Mouse (Mus musculus) neutrophil, adult 5-6 weeks (primary cell): ENCODE data around the gene Elovl1. TPM values are rescaled to one million over a fixed set of nuclear protein-coding genes. Genes with fewer than 3 reads are reported as not detected.
A peak's percentile ranks its signal among the peaks of the same experiment; 100 is the strongest.

ENCODE experiments used
- ATAC-seq: fragments of 151-379, 151-347 bp; 2 replicates; pipeline ENCODE4 v1.8.0; 2017; ENCODE audit warnings: mild to moderate bottlenecking, moderate TSS enrichment; ENCODE audit not compliant: insufficient number of reproducible peaks, poor library complexity, low FRiP score, severe bottlenecking; ENCODE audit errors: extremely low read depth
- total RNA-seq: library from RNA; stranded (forward); fragments of 200-1000 nt; gene quantifications from 2 replicates; pipeline ENCODE4 v1.2.3, GENCODE M21; 2017

Elovl1 gene
- total RNA-seq: 59.4 and 60.7 TPM in 2 replicates

GRCm38 (mm10) chr4:118427768-118428451, at the start of gene Elovl1:
Elovl1 (plus strand) TSS chr4:118428093.
- ATAC-seq: peak; percentile 66

GRCm38 (mm10) chr4:118383271-118383670, 44.6 kb upstream of the Elovl1 start:
- ATAC-seq: no peak

- ATAC-seq: no peak
Observed at GRCm38 (mm10) chr4:118387316-118387715, 40.6 kb upstream of the Elovl1 start.

GRCm38 (mm10) chr4:118390146-118390545, 37.7 kb upstream of the Elovl1 start:
- no peak for ATAC-seq

- no peak for ATAC-seq
Observed at GRCm38 (mm10) chr4:118394505-118394904, 33.4 kb upstream of the Elovl1 start.

- no peak for ATAC-seq
Observed at GRCm38 (mm10) chr4:118395289-118395688, 32.6 kb upstream of the Elovl1 start.

- ATAC-seq: no peak
Observed at GRCm38 (mm10) chr4:118396433-118396832, 31.5 kb upstream of the Elovl1 start.

GRCm38 (mm10) chr4:118398400-118398799, 29.5 kb upstream of the Elovl1 start:
- peak; percentile 38; the same call in 1 of the 2 replicates for ATAC-seq

GRCm38 (mm10) chr4:118401421-118401820, 26.5 kb upstream of the Elovl1 start:
- ATAC-seq: no peak

GRCm38 (mm10) chr4:118401918-118402317, 26.0 kb upstream of the Elovl1 start:
- no peak for ATAC-seq

- ATAC-seq: no peak
Observed at GRCm38 (mm10) chr4:118402701-118403100, 25.2 kb upstream of the Elovl1 start.

- peak; percentile 98 for ATAC-seq
Observed at GRCm38 (mm10) chr4:118409142-118409900, 18.6 kb upstream of the Elovl1 start, which contains the start of the genes Szt2 and Med8. Szt2 (minus strand) TSS chr4:118409273. Med8 (plus strand) TSS chr4:118409337.

GRCm38 (mm10) chr4:118410871-118411270, 17.0 kb upstream of the Elovl1 start:
- ATAC-seq: no peak

- ATAC-seq: no peak
Observed at GRCm38 (mm10) chr4:118413553-118413952, 14.3 kb upstream of the Elovl1 start.

- no peak for ATAC-seq
Observed at GRCm38 (mm10) chr4:118415779-118416178, 12.1 kb upstream of the Elovl1 start.

GRCm38 (mm10) chr4:118416329-118416728, 11.6 kb upstream of the Elovl1 start:
- no peak for ATAC-seq

GRCm38 (mm10) chr4:118417112-118417797, 10.6 kb upstream of the Elovl1 start:
- no peak for ATAC-seq

- no peak for ATAC-seq
Observed at GRCm38 (mm10) chr4:118421384-118421783, 6.5 kb upstream of the Elovl1 start.

- no peak for ATAC-seq
Observed at GRCm38 (mm10) chr4:118424541-118425160, 3.2 kb upstream of the Elovl1 start.
